Comparison of ENCODE assay signal across 11 mouse cellular contexts in the genomic region with DNA sequence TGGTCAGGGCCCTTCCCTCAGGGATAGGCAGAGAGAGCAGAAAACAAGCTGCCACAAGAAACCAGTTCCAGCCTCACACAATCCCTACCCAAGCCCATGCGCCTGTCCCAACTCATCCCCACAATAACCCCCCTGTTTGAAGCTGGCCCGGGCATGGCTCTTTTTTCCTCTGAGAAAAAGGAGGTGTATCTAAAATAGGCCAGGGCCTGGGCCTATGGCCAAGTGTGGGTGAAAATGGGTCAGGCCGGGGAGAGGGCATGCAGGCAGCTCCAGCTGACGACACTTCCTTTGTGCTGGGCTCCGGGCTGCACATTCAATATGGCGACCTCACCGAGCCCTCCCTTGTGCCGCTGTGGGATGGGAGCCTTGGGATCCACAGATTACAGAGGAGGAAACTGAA. TPM values are rescaled to one million over a fixed set of nuclear protein-coding genes. Genes with fewer than 3 reads are reported as not detected.
DNase-seq lines count a peak whose midpoint lies in the region; TF ChIP-seq lines count a peak whose summit lies in the region.
"Had no signal": no experiment of that assay in that cellular context is flagged by ENCODE, and none has a peak within 500 bp of the region (broad histone marks: within the 10 kb centered on the region; RNA-seq: fewer than 3 reads in every experiment).

No protein-coding gene starts in this region.

- DNase-seq in retina, postnatal 1 day, result peak; percentile 69
- no peak for DNase-seq in retina, embryonic 14.5 days (ENCODE audit: low spot score)
- DNase-seq in frontal cortex, postnatal 10 days (ENCODE audit: low spot score in 2 of 2), result peak; percentile 54 to 66
- peak; percentile 40 to 60 for DNase-seq in layer of hippocampus, adult 18-20 months (ENCODE audit: low spot score in 2 of 2)
- DNase-seq in B cell, adult 2 months, result no peak
- no peak for DNase-seq in Muller cell, postnatal 12 days (ENCODE audit: inconsistent ontology term)
- DNase-seq in testis, postnatal 14 days (ENCODE audit: low spot score), result no peak
- no peak for DNase-seq in lung, adult 2 months

- no peak for TF ChIP-seq CTCF in lung, adult 2 months (IDR thresholded peaks at IDR 0.05; ENCODE audit: insufficient read depth, low read length)

- 0 out of 2 replicates have a peak, but pooled peaks cover 2% of the 10 kb centered on the region for H3K4me1 ChIP-seq in lung, adult 2 months (ENCODE audit: control insufficient read depth, insufficient read depth, low read length)

- 66% methylated on average over 8 of the region's 8 CpGs for WGBS in lung, adult 2 months

- TF ChIP-seq POLR2A in lung, adult 2 months (IDR thresholded peaks at IDR 0.05; ENCODE audit: borderline replicate concordance, extremely low read depth, low read depth, low read length), result no peak

- no peak overlapping the region for H3K4me3 ChIP-seq in lung, adult 2 months (replicated peaks; ENCODE audit: extremely low read depth, low read depth, low read length)

RNA-seq across cellular contexts. Expression of gene Crybb2, which starts 26.4 kb away (rescaled TPM):
- total RNA-seq in layer of hippocampus, adult 18-20 months (2021), result not detected
- polyA plus RNA-seq in lung, adult 2 months (2012; rRNA removed), result not detected in 2 replicates
- polyA plus RNA-seq: embryonic facial prominence, embryonic 11.5 days; intestine, postnatal 0 days; neural tube, embryonic 14.5 days had no signal

RNA-seq across cellular contexts. Expression of gene Grk3, which starts 27.9 kb away (rescaled TPM):
- 10 to 100 TPM; 80.7 to 81.4 TPM for total RNA-seq in layer of hippocampus, adult 18-20 months (2021)
- 20.2 and 33.0 TPM in 2 replicates for polyA plus RNA-seq in lung, adult 2 months (2012; rRNA removed)

RNA-seq across cellular contexts. Expression of gene Crybb3, which starts 37.9 kb away (rescaled TPM):
- total RNA-seq in layer of hippocampus, adult 18-20 months (2021), result 1 to 10 TPM; 1.6 to 2.1 TPM
- 5.2 and 5.7 TPM in 2 replicates for polyA plus RNA-seq in lung, adult 2 months (2012; rRNA removed)

Comparison
In these comparisons a context has a peak if more than half of its experiments do, and no peak if none do; other contexts are left out.
1. DNase-seq: peak in retina, postnatal 1 day (single experiment), frontal cortex, postnatal 10 days (2 of 2) and layer of hippocampus, adult 18-20 months (2 of 2); none in retina, embryonic 14.5 days (single experiment), B cell, adult 2 months (0 of 2), Muller cell, postnatal 12 days (single experiment), testis, postnatal 14 days (single experiment) and lung, adult 2 months (single experiment).